Mouse (Mus musculus) hindbrain, embryonic 14.5 days (tissue): Measurements from ENCODE around the gene Zkscan17. TPM values are rescaled to one million over a fixed set of nuclear protein-coding genes. Genes with fewer than 3 reads are reported as not detected.

Experiments used
- ATAC-seq: fragments of 200-750 bp; cut with Nextera tagmentation; 2 replicates; pipeline ENCODE4 v1.8.0; 2017; ENCODE audit warnings: moderate number of reproducible peaks, mild to moderate bottlenecking, moderate TSS enrichment, moderate library complexity; ENCODE audit not compliant: low FRiP score
- DNase-seq: peaks from one replicate; pipeline ENCODE4 v3.0.0-alpha.2; 2015; ENCODE audit warnings: low spot score
- H3K27ac ChIP-seq: fragments of 300-500 bp; sonication (generic); 2 replicates; pipeline ENCODE4 v1.5.1; 2014; ENCODE audit warnings: mild to moderate bottlenecking, moderate library complexity
- H3K27me3 ChIP-seq: fragments of 300-500 bp; sonication (generic); 2 replicates; pipeline ENCODE4 v1.6.1; 2014; ENCODE audit warnings: mild to moderate bottlenecking, low read length, mixed read lengths; ENCODE audit not compliant: control insufficient read depth, insufficient read depth
- H3K36me3 ChIP-seq: fragments of 300-500 bp; sonication (generic); replicated peaks from 2 replicates; pipeline ENCODE4 v1.6.1; 2014; ENCODE audit not compliant: control insufficient read depth, insufficient read depth
- H3K4me1 ChIP-seq: fragments of 300-500 bp; sonication (generic); replicated peaks from 2 replicates; pipeline ENCODE4 v1.6.1; 2014; ENCODE audit warnings: antibody characterized with exemption, low read length, mixed read lengths; ENCODE audit not compliant: control insufficient read depth, insufficient read depth
- H3K4me2 ChIP-seq: fragments of 300-500 bp; sonication (generic); replicated peaks from 2 replicates; pipeline ENCODE4 v1.6.1; 2014; ENCODE audit warnings: mild to moderate bottlenecking, moderate library complexity
- H3K4me3 ChIP-seq: fragments of 300-500 bp; sonication (generic); replicated peaks from 2 replicates; pipeline ENCODE4 v1.5.1; 2014; ENCODE audit warnings: mild to moderate bottlenecking, low read length
- H3K9ac ChIP-seq: fragments of 300-500 bp; sonication (generic); 2 replicates; pipeline ENCODE4 v1.6.1; 2014
- H3K9me3 ChIP-seq: fragments of 300-500 bp; sonication (generic); 2 replicates; pipeline ENCODE4 v1.6.1; 2016; ENCODE audit warnings: low read length; ENCODE audit not compliant: control insufficient read depth
- WGBS: fragments of 180-500 bp; shearing (Covaris S2); extraction: QIAGEN DNeasy Blood & Tissue Kit; methylation state at CpG from one replicate; pipeline ENCODE4 v1.1.7; 2014; 5-methylcytosine and 5-hydroxymethylcytosine counted together
- polyA plus RNA-seq: library from polyadenylated mRNA; unstranded; fragments of >200 nt; fragmentation: Nextera tagmentation; extraction: Ambion mirVana; gene quantifications from 2 replicates; pipeline ENCODE4 v1.2.1, GENCODE M21; 2014

Zkscan17 gene
- polyA plus RNA-seq, 1 experiment from 2014 or later: 13.7 TPM

- H3K36me3 ChIP-seq: no peaks in the 10 kb centered on the region
- H3K9me3 ChIP-seq: no peaks in the 10 kb centered on the region
- no peaks in the 10 kb centered on the region for H3K27me3 ChIP-seq
- DNase-seq (peak; percentile 86), ATAC-seq (no peak)
- no peak overlapping the region for H3K27ac ChIP-seq
- H3K4me1 ChIP-seq: no peaks in the 10 kb centered on the region
- no peak overlapping the region for H3K4me3 ChIP-seq
- no peak overlapping the region for H3K4me2 ChIP-seq
- no peak overlapping the region for H3K9ac ChIP-seq
- WGBS: 11% methylated on average over 10 of the region's 10 CpGs
These were observed 1.3 kb downstream of the Zkscan17 start for GRCm38 (mm10) chr11:59525237-59525636.

DNA sequence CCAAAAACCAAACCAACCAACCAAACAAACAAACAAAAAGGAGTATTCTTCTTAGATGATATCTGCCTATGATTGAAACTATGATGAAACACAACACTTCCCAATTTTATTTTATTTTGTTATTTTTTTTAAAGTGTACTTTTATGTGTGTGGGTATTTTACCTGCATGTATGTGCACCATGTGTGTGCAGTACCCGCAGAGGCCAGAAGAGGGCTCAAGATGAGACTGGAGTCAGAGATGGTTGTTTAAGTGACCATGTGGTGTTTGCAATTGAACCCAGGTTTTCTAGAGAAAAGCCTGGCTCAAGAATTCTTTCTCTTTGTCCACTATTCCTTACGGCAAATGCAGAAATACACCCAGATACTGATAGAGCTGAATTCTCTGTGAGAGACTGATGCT lies 2.4 kb downstream of the Zkscan17 start:
- Histone ChIP-seq H3K36me3 (no peaks in the 10 kb centered on the region), H3K4me1 (no peaks in the 10 kb centered on the region), H3K4me3 (no peak overlapping the region), H3K9ac (no peak overlapping the region), H3K9me3 (no peaks in the 10 kb centered on the region), H3K4me2 (no peak overlapping the region), H3K27ac (no peak overlapping the region), H3K27me3 (no peaks in the 10 kb centered on the region)
- 92% methylated on average over 2 of the region's 2 CpGs for WGBS
- no peak for DNase-seq
- no peak for ATAC-seq

- H3K9ac ChIP-seq: no peak overlapping the region
- DNase-seq: no peak
- no peak overlapping the region for H3K4me3 ChIP-seq
- no peak overlapping the region for H3K27ac ChIP-seq
- no peak for ATAC-seq
- H3K9me3 ChIP-seq: no peaks in the 10 kb centered on the region
- no peaks in the 10 kb centered on the region for H3K27me3 ChIP-seq
- H3K4me2 ChIP-seq: no peak overlapping the region
- 75% methylated on average over 6 of the region's 6 CpGs for WGBS
- no peaks in the 10 kb centered on the region for H3K4me1 ChIP-seq
- H3K36me3 ChIP-seq: no peaks in the 10 kb centered on the region
These were observed 6.6 kb downstream of the Zkscan17 start for GRCm38 (mm10) chr11:59519741-59520495.

GRCm38 (mm10) chr11:59518226-59518625 lies 8.3 kb downstream of the Zkscan17 start:
- Histone ChIP-seq H3K27me3 (no peaks in the 10 kb centered on the region), H3K36me3 (no peaks in the 10 kb centered on the region), H3K9me3 (no peaks in the 10 kb centered on the region), H3K27ac (no peak overlapping the region), H3K4me3 (no peak overlapping the region), H3K4me1 (no peaks in the 10 kb centered on the region), H3K4me2 (no peak overlapping the region), H3K9ac (no peak overlapping the region)
- no peak for DNase-seq
- ATAC-seq: no peak
- WGBS: 76% methylated on average over 10 of the region's 10 CpGs

- no peak overlapping the region for H3K27ac ChIP-seq
- H3K36me3 ChIP-seq: no peaks in the 10 kb centered on the region
- H3K9me3 ChIP-seq: no peaks in the 10 kb centered on the region
- no peak overlapping the region for H3K4me2 ChIP-seq
- H3K4me1 ChIP-seq: no peaks in the 10 kb centered on the region
- DNase-seq (no peak), ATAC-seq (no peak)
- no peak overlapping the region for H3K9ac ChIP-seq
- 91% methylated on average over 1 of the region's 1 CpGs for WGBS
- H3K27me3 ChIP-seq: no peaks in the 10 kb centered on the region
- H3K4me3 ChIP-seq: no peak overlapping the region
These were observed 9.1 kb downstream of the Zkscan17 start for GRCm38 (mm10) chr11:59517441-59517840.

GRCm38 (mm10) chr11:59514789-59515188 lies 11.8 kb downstream of the Zkscan17 start:
- Histone ChIP-seq H3K9ac (no peak overlapping the region), H3K4me3 (no peak overlapping the region), H3K9me3 (no peaks in the 10 kb centered on the region), H3K27ac (no peak overlapping the region), H3K36me3 (0 out of 2 replicates have a peak, but pooled peaks cover 3% of the 10 kb centered on the region), H3K27me3 (no peaks in the 10 kb centered on the region), H3K4me2 (no peak overlapping the region), H3K4me1 (no peaks in the 10 kb centered on the region)
- ATAC-seq (no peak), DNase-seq (no peak)
- 82% methylated on average over 3 of the region's 3 CpGs for WGBS

GRCm38 (mm10) chr11:59514381-59514780 lies 12.2 kb downstream of the Zkscan17 start:
- Histone ChIP-seq H3K36me3 (0 out of 2 replicates have a peak, but pooled peaks cover 4% of the 10 kb centered on the region), H3K9ac (no peak overlapping the region), H3K27ac (no peak overlapping the region), H3K4me3 (no peak overlapping the region), H3K27me3 (no peaks in the 10 kb centered on the region), H3K4me2 (no peak overlapping the region), H3K4me1 (no peaks in the 10 kb centered on the region), H3K9me3 (no peaks in the 10 kb centered on the region)
- no peak for ATAC-seq
- DNase-seq: no peak
- 78% methylated on average over 6 of the region's 6 CpGs for WGBS

- no peaks in the 10 kb centered on the region for H3K4me1 ChIP-seq
- H3K27me3 ChIP-seq: no peaks in the 10 kb centered on the region
- WGBS: 89% methylated on average over 3 of the region's 3 CpGs
- H3K36me3 ChIP-seq: 0 out of 2 replicates have a peak, but pooled peaks cover 4% of the 10 kb centered on the region
- H3K27ac ChIP-seq: no peak overlapping the region
- no peak for ATAC-seq
- no peak for DNase-seq
- no peak overlapping the region for H3K9ac ChIP-seq
- no peak overlapping the region for H3K4me3 ChIP-seq
- no peaks in the 10 kb centered on the region for H3K9me3 ChIP-seq
- H3K4me2 ChIP-seq: no peak overlapping the region
These were observed 13.0 kb downstream of the Zkscan17 start for GRCm38 (mm10) chr11:59513556-59513955.

DNA sequence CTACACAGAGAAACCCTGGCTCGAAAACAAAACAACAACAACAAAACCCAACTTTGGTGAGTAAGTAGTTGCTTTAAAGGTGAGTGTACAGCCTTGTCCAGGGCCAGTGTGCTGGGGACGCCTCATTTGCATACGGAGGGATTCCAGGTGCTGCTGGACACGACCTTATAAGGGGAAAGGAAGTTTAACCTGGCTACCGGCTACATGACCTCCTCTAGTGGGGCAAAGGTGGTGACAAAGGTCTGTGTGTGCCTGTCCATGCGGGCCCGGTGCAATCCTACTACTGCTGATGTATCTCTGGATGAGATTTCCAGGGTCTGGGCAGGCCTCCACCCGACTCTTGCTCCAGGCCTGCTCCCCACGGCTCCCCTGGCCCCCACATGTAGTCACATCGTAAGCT lies 13.8 kb downstream of the Zkscan17 start:
- H3K4me1 ChIP-seq: peaks cover 3% of the 10 kb centered on the region; the same call in 1 of the 2 replicates
- 0 out of 2 replicates have a peak, but pooled peaks cover 4% of the 10 kb centered on the region for H3K36me3 ChIP-seq
- no peak overlapping the region for H3K27ac ChIP-seq
- 93% methylated on average over 10 of the region's 10 CpGs for WGBS
- H3K27me3 ChIP-seq: no peaks in the 10 kb centered on the region
- H3K4me2 ChIP-seq: no peak overlapping the region
- H3K9ac ChIP-seq: no peak overlapping the region
- H3K9me3 ChIP-seq: no peaks in the 10 kb centered on the region
- ATAC-seq (no peak), DNase-seq (no peak)
- no peak overlapping the region for H3K4me3 ChIP-seq
